Comparison of ENCODE assay signal across 9 mouse cellular contexts in the genomic region with DNA sequence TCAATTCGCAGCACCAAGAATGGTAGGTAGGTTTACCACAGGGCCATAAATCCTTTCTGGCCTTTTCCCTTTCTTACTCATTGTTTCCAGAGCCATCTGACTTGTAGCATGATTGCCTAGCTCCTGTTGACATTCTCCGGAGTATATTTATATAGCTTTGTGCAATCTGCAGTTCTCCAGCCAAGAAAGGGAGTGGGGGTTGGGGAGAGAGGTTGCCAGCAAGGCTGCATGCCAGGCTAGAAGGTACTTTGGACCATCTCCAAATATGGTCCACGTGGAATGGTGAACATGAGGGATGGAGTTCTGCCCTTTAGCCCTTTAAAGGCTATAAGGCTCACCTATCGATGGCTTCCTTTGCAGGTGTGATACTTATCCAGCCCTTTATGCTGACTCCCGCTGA. TPM values are rescaled to one million over a fixed set of nuclear protein-coding genes. Genes with fewer than 3 reads are reported as not detected.
DNase-seq lines count a peak whose midpoint lies in the region; ATAC-seq and TF ChIP-seq lines count a peak whose summit lies in the region.
"Had no signal": no experiment of that assay in that cellular context is flagged by ENCODE, and none has a peak within 500 bp of the region (broad histone marks: within the 10 kb centered on the region; RNA-seq: fewer than 3 reads in every experiment).

No protein-coding gene starts in this region.

- H3K4me1 ChIP-seq in small intestine, adult 2 months (ENCODE audit: control insufficient read depth, insufficient read depth, insufficient read length, low read length) = peaks cover 52% of the 10 kb centered on the region
- no peaks in the 10 kb centered on the region; the same call in none of the 2 replicates for H3K4me1 ChIP-seq in hindbrain, embryonic 16.5 days (ENCODE audit: control insufficient read depth, insufficient read depth, low read depth, low read length)

- WGBS in small intestine, adult 2 months = 25% methylated on average over 5 of the region's 5 CpGs
- WGBS in hindbrain, embryonic 16.5 days = 78% methylated on average over 5 of the region's 5 CpGs

- TF ChIP-seq CTCF in left cerebral cortex, adult 2 months (IDR thresholded peaks at IDR 0.05) = no peak
- no peak for TF ChIP-seq CTCF in small intestine, adult 2 months (IDR thresholded peaks at IDR 0.05; ENCODE audit: extremely low read depth, insufficient read length, insufficient replicate concordance, low read depth, low read length)

- no peak overlapping the region for H3K4me2 ChIP-seq in hindbrain, embryonic 16.5 days (ENCODE audit: low read length)
- H3K4me2 ChIP-seq: embryonic facial prominence, embryonic 13.5 days had no signal

- H3K27me3 ChIP-seq in small intestine, adult 2 months (ENCODE audit: control insufficient read depth, insufficient read depth, low read length) = no peaks in the 10 kb centered on the region
- H3K27me3 ChIP-seq in hindbrain, embryonic 16.5 days (replicated peaks; ENCODE audit: control insufficient read depth, insufficient read depth, low read length) = no peaks in the 10 kb centered on the region
- H3K27me3 ChIP-seq: embryonic facial prominence, embryonic 13.5 days had no signal

- peak overlapping the region; percentile 56; the same call in 1 of the 2 replicates for H3K27ac ChIP-seq in left cerebral cortex, adult 2 months
- H3K27ac ChIP-seq in small intestine, adult 2 months (ENCODE audit: insufficient read depth, low read depth, low read length) = peak overlapping the region; percentile 91
- H3K27ac ChIP-seq in hindbrain, embryonic 16.5 days (ENCODE audit: low read depth, low read length) = no peak overlapping the region
- H3K27ac ChIP-seq: embryonic facial prominence, embryonic 13.5 days had no signal

- H3K9ac ChIP-seq in hindbrain, embryonic 16.5 days (ENCODE audit: low read depth, low read length) = no peak overlapping the region
- H3K9ac ChIP-seq: embryonic facial prominence, embryonic 13.5 days had no signal

- H3K9me3 ChIP-seq in hindbrain, embryonic 16.5 days (ENCODE audit: control insufficient read depth, low read length) = no peaks in the 10 kb centered on the region
- H3K9me3 ChIP-seq: embryonic facial prominence, embryonic 13.5 days had no signal

- no peak overlapping the region for H3K4me3 ChIP-seq in left cerebral cortex, adult 2 months
- no peak overlapping the region for H3K4me3 ChIP-seq in small intestine, adult 2 months (ENCODE audit: low read depth, low read length)
- H3K4me3 ChIP-seq in hindbrain, embryonic 16.5 days (ENCODE audit: low read length) = no peak overlapping the region
- H3K4me3 ChIP-seq: embryonic facial prominence, embryonic 13.5 days had no signal

- no peak for TF ChIP-seq POLR2A in small intestine, adult 2 months (IDR thresholded peaks at IDR 0.05; ENCODE audit: low read depth, low read length)

- ATAC-seq in hindbrain, embryonic 16.5 days = no peak

- DNase-seq in left cerebral cortex, adult 2 months (ENCODE audit: extremely low spot score in 1 of 2, low spot score in 2 of 2) = no peak
- no peak for DNase-seq in left cerebral cortex, adult 8-10 months (ENCODE audit: low spot score in 2 of 2)
- DNase-seq in cerebellum, postnatal 25 days = peak; percentile 78 to 80
- DNase-seq in kidney, adult 8-10 months = peak; percentile 64 to 81
- no peak for DNase-seq in right cerebral cortex, adult 18-20 months
- no peak for DNase-seq in gastrocnemius, postnatal 4 days (ENCODE audit: low spot score in 2 of 2)

- peaks cover 13% of the 10 kb centered on the region for H3K36me3 ChIP-seq in small intestine, adult 2 months (ENCODE audit: control insufficient read depth, insufficient read depth, low read length)
- no peaks in the 10 kb centered on the region for H3K36me3 ChIP-seq in hindbrain, embryonic 16.5 days (ENCODE audit: control insufficient read depth, insufficient read depth, low read length)
- H3K36me3 ChIP-seq: embryonic facial prominence, embryonic 13.5 days had no signal

- intact Hi-C loops in left cerebral cortex, adult 2 months (cut with DNase I) = no loop called here

RNA-seq across cellular contexts. Expression of a gene that starts 45.2 kb away (rescaled TPM):
- 100 to 1,000 TPM; 652 to 703 TPM for total RNA-seq in left cerebral cortex, adult 2 months (2021)
- total RNA-seq in left cerebral cortex, adult 8-10 months (2022) = 100 to 1,000 TPM; 370 to 442 (median 419) TPM
- 13.0 and 20.7 TPM in 2 replicates for polyA plus RNA-seq in small intestine, adult 2 months (2012; rRNA removed)
- 6.0 and 7.2 TPM in 2 replicates for polyA plus RNA-seq in hindbrain, embryonic 16.5 days (2015; fragmentation: Nextera tagmentation; extraction: Ambion mirVana)
- 10 to 100 TPM; 18.5 to 20.7 TPM for total RNA-seq in gastrocnemius, postnatal 4 days (2021)

Comparison
In these comparisons a context has a peak if more than half of its experiments do, and no peak if none do; other contexts are left out.
1. DNase-seq: peak in cerebellum, postnatal 25 days (2 of 2) and kidney, adult 8-10 months (2 of 2); none in left cerebral cortex, adult 2 months (0 of 2), left cerebral cortex, adult 8-10 months (0 of 2), right cerebral cortex, adult 18-20 months (single experiment) and gastrocnemius, postnatal 4 days (0 of 2).
2. RNA of a gene that starts 45.2 kb away (total RNA-seq): 652 to 703 TPM in left cerebral cortex, adult 2 months and 370 to 442 TPM in left cerebral cortex, adult 8-10 months; 18.5 to 20.7 TPM in gastrocnemius, postnatal 4 days; every median in the first group is over 10 times any median in the second.